Mouse (Mus musculus): ENCODE results near the gene Fntb. TPM values are rescaled to one million over a fixed set of nuclear protein-coding genes. Genes with fewer than 3 reads are reported as not detected.

Gene Fntb
- polyA plus RNA-seq, 2 experiments, result 42.9 to 47.6 TPM

- no peak overlapping the region for H3K4me3 ChIP-seq (replicated peaks; ENCODE audit: low read length)
- TF ChIP-seq POLR2A (IDR thresholded peaks at IDR 0.05; ENCODE audit: borderline replicate concordance, extremely low read depth, insufficient read depth, insufficient read length), result no peak
- ATAC-seq (ENCODE audit: low FRiP score, low read depth), result no peak
- H3K36me3 ChIP-seq (ENCODE audit: control insufficient read depth, insufficient read depth, low read length), result peaks cover 13% of the 10 kb centered on the region
- H3K9me3 ChIP-seq (ENCODE audit: control insufficient read depth, low read length), result no peaks in the 10 kb centered on the region
- no peaks in the 10 kb centered on the region for H3K27me3 ChIP-seq (ENCODE audit: control insufficient read depth, insufficient read depth, low read length)
- H3K9ac ChIP-seq (ENCODE audit: low read depth, low read length, severe bottlenecking), result no peak overlapping the region
- no peaks in the 10 kb centered on the region for H3K4me1 ChIP-seq (ENCODE audit: control insufficient read depth, insufficient read depth, low read length)
- H3K27ac ChIP-seq (replicated peaks; ENCODE audit: low read depth, low read length), result no peak overlapping the region
- no peak for DNase-seq (ENCODE audit: low spot score)
- 61% methylated on average over 9 of the region's 9 CpGs for WGBS
- H3K4me2 ChIP-seq (replicated peaks; ENCODE audit: low read depth, low read length, severe bottlenecking), result no peak overlapping the region
These were observed 109.4 kb downstream of the Fntb start for GRCm38 (mm10) chr12:76874826-76875225.

- 10% methylated on average over 5 of the region's 5 CpGs for WGBS
- DNase-seq (ENCODE audit: low spot score), result peak; percentile 59
These were observed 113.9 kb downstream of the Fntb start for GRCm38 (mm10) chr12:76879242-76879641.

GRCm38 (mm10) chr12:76880131-76880530, 114.7 kb downstream of the Fntb start:
- Histone ChIP-seq H3K9ac (ENCODE audit: low read depth, low read length, severe bottlenecking) (no peak overlapping the region), H3K27me3 (ENCODE audit: control insufficient read depth, insufficient read depth, low read length) (no peaks in the 10 kb centered on the region), H3K36me3 (ENCODE audit: control insufficient read depth, insufficient read depth, low read length) (peaks cover 10% of the 10 kb centered on the region), H3K4me3 (replicated peaks; ENCODE audit: low read length) (no peak overlapping the region), H3K4me1 (ENCODE audit: control insufficient read depth, insufficient read depth, low read length) (peaks cover 5% of the 10 kb centered on the region; the same call in 1 of the 2 replicates), H3K4me2 (replicated peaks; ENCODE audit: low read depth, low read length, severe bottlenecking) (no peak overlapping the region), H3K27ac (replicated peaks; ENCODE audit: low read depth, low read length) (no peak overlapping the region), H3K9me3 (ENCODE audit: control insufficient read depth, low read length) (no peaks in the 10 kb centered on the region)
- DNase-seq (ENCODE audit: low spot score), result no peak
- 88% methylated on average over 4 of the region's 4 CpGs for WGBS
- no peak for ATAC-seq (ENCODE audit: low FRiP score, low read depth)
- TF ChIP-seq POLR2A (IDR thresholded peaks at IDR 0.05; ENCODE audit: borderline replicate concordance, extremely low read depth, insufficient read depth, insufficient read length), result no peak

More at GRCm38 (mm10) chr12:76879242-76879641, 113.9 kb downstream of the Fntb start:
- no peak overlapping the region for H3K9ac ChIP-seq (ENCODE audit: low read depth, low read length, severe bottlenecking)
- H3K4me1 ChIP-seq (ENCODE audit: control insufficient read depth, insufficient read depth, low read length), result peaks cover 5% of the 10 kb centered on the region; the same call in 1 of the 2 replicates
- H3K36me3 ChIP-seq (ENCODE audit: control insufficient read depth, insufficient read depth, low read length), result peaks cover 10% of the 10 kb centered on the region
- no peak overlapping the region for H3K4me2 ChIP-seq (replicated peaks; ENCODE audit: low read depth, low read length, severe bottlenecking)
- H3K9me3 ChIP-seq (ENCODE audit: control insufficient read depth, low read length), result no peaks in the 10 kb centered on the region
- no peak for TF ChIP-seq POLR2A (IDR thresholded peaks at IDR 0.05; ENCODE audit: borderline replicate concordance, extremely low read depth, insufficient read depth, insufficient read length)
- no peak overlapping the region for H3K27ac ChIP-seq (replicated peaks; ENCODE audit: low read depth, low read length)
- no peak for ATAC-seq (ENCODE audit: low FRiP score, low read depth)
- H3K4me3 ChIP-seq (replicated peaks; ENCODE audit: low read length), result no peak overlapping the region
- no peaks in the 10 kb centered on the region for H3K27me3 ChIP-seq (ENCODE audit: control insufficient read depth, insufficient read depth, low read length)

GRCm38 (mm10) chr12:76883824-76884223, 118.4 kb downstream of the Fntb start:
- peak; percentile 71; the same call in 1 of the 2 replicates for ATAC-seq (ENCODE audit: low FRiP score, low read depth)
- Histone ChIP-seq H3K4me2 (replicated peaks; ENCODE audit: low read depth, low read length, severe bottlenecking) (no peak overlapping the region), H3K27ac (replicated peaks; ENCODE audit: low read depth, low read length) (no peak overlapping the region), H3K36me3 (ENCODE audit: control insufficient read depth, insufficient read depth, low read length) (peaks cover 4% of the 10 kb centered on the region; the same call in 1 of the 2 replicates), H3K27me3 (ENCODE audit: control insufficient read depth, insufficient read depth, low read length) (no peaks in the 10 kb centered on the region), H3K4me3 (replicated peaks; ENCODE audit: low read length) (no peak overlapping the region), H3K9ac (ENCODE audit: low read depth, low read length, severe bottlenecking) (no peak overlapping the region), H3K9me3 (ENCODE audit: control insufficient read depth, low read length) (no peaks in the 10 kb centered on the region), H3K4me1 (ENCODE audit: control insufficient read depth, insufficient read depth, low read length) (peaks cover 5% of the 10 kb centered on the region; the same call in 1 of the 2 replicates)
- DNase-seq (ENCODE audit: low spot score), result peak; percentile 75
- no peak for TF ChIP-seq POLR2A (IDR thresholded peaks at IDR 0.05; ENCODE audit: borderline replicate concordance, extremely low read depth, insufficient read depth, insufficient read length)
- 26% methylated on average over 9 of the region's 9 CpGs for WGBS

- Histone ChIP-seq H3K27ac (replicated peaks; ENCODE audit: low read depth, low read length) (no peak overlapping the region), H3K4me3 (replicated peaks; ENCODE audit: low read length) (no peak overlapping the region), H3K9me3 (ENCODE audit: control insufficient read depth, low read length) (no peaks in the 10 kb centered on the region), H3K4me1 (ENCODE audit: control insufficient read depth, insufficient read depth, low read length) (peaks cover 5% of the 10 kb centered on the region; the same call in 1 of the 2 replicates), H3K36me3 (ENCODE audit: control insufficient read depth, insufficient read depth, low read length) (peaks cover 14% of the 10 kb centered on the region; the same call in 1 of the 2 replicates), H3K27me3 (ENCODE audit: control insufficient read depth, insufficient read depth, low read length) (no peaks in the 10 kb centered on the region), H3K9ac (ENCODE audit: low read depth, low read length, severe bottlenecking) (no peak overlapping the region), H3K4me2 (replicated peaks; ENCODE audit: low read depth, low read length, severe bottlenecking) (no peak overlapping the region)
- ATAC-seq (ENCODE audit: low FRiP score, low read depth) (no peak), DNase-seq (ENCODE audit: low spot score) (no peak)
- no peak for TF ChIP-seq POLR2A (IDR thresholded peaks at IDR 0.05; ENCODE audit: borderline replicate concordance, extremely low read depth, insufficient read depth, insufficient read length)
- WGBS, result 79% methylated on average over 4 of the region's 4 CpGs
These were observed 119.7 kb downstream of the Fntb start for GRCm38 (mm10) chr12:76885103-76885502.

All from limb, embryonic 14.5 days (tissue).